Mouse (Mus musculus): ENCODE data around the gene Syt12.

Gene Syt12

DNA sequence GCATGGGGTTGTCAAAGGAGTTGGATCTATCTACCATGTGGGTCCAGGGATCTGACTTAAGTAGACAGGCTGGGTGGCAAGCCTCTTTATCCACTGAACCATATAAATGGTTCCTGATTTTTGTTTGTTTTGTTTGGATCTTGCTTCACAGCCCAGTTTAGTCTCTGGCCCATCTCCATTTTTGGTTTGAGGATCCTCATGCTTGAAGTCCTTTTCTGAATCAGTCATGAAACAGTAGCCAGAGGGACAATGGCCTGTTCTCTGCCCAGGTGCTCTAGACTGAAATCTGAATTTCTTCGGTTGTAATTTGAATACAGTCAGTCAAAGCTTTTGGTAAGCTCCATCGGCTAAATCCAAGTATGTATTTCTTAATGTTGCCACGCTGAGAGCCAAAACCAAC, 54.7 kb downstream of the Syt12 start:
- in situ Hi-C loops (cut with MboI; ENCODE audit: unreplicated experiment in 2 of 2): loop anchor here in 1 of 2 experiments (25.0 kb wide), 1 partner anchor 335 kb away; the partner anchor contains the start of genes Cabp2, Cdk2ap2 and Pitpnm1

DNA sequence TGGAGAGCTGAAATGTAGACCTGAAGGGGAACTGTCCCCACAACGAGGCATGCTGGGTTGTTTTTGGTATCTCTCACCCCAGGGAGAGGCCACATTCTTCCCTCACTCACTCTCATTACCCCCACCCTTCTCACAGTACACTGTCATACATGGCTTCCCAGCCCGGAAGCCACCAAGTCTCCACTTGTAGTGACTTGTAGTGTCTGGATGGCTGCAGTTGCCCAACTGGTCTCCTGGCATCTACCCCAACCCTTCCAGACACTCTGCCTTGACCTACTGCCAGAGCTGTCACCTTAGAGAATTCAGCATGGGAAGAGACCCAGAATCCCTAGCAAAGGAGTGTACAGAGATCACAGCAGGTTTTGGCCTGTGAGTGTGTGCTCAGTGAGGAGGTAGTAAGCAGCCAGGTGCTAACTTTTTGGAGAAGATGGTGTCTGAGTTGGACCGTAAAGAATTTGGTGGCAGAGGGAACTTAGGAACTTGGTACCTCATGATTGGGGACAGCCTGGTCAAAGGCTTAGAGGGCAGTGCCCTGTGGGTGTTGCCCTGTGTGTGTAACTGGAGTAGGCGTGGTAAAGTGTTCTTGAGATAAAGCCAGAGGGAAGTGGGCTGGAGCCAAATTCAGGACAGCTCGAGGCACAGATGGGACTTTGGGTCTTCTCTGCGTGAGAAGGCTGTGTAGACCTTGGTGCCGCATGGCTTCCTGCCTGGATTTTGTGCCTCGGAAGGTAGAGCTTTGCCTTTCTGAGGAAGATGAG, 56.9 kb downstream of the Syt12 start:
- in situ Hi-C loops (cut with MboI; ENCODE audit: unreplicated experiment in 2 of 2): loop anchor here in 1 of 2 experiments (25.0 kb wide), 1 partner anchor 333 kb away; the partner anchor contains the start of genes Cabp2, Cdk2ap2 and Pitpnm1

DNA sequence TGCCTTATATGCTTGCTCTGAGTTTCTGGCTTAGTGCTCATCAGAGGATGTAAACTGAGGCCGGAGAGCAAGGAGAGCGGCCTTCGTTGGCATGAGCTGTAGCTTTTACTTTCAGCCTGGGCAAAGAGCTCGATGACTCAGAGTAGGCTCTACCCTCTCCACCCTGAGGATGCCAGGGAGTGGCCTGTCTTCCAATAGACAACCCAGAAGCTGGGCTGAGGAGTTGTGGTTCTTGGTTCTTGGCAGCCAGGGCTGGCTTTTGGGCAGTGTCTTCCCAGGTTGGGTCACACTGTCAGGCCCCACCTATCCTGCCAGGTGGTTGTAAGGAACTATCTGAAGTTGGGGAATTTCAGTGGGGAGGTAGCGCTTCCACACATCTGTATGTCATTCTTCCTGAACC, 57.5 kb downstream of the Syt12 start:
- in situ Hi-C loops (cut with MboI; ENCODE audit: unreplicated experiment in 2 of 2): loop anchor here (5.0 to 25.0 kb wide), 4 partner anchors 87 to 332 kb away; partner anchors contain the start of genes Cabp2 (in 1 of the 2), Cdk2ap2 (in 1 of the 2), Pitpnm1 (in 1 of the 2) and Ssh3 (in 1 of the 2)

- in situ Hi-C loops (cut with MboI; ENCODE audit: unreplicated experiment in 2 of 2): loop anchor here (5.0 to 25.0 kb wide), 4 partner anchors 85 to 330 kb away; partner anchors contain the start of genes Cabp2 (in 1 of the 2), Cdk2ap2 (in 1 of the 2), Pitpnm1 (in 1 of the 2) and Ssh3 (in 1 of the 2)
Measured at GRCm38 (mm10) chr19:4417713-4418112, 59.5 kb downstream of the Syt12 start.

DNA sequence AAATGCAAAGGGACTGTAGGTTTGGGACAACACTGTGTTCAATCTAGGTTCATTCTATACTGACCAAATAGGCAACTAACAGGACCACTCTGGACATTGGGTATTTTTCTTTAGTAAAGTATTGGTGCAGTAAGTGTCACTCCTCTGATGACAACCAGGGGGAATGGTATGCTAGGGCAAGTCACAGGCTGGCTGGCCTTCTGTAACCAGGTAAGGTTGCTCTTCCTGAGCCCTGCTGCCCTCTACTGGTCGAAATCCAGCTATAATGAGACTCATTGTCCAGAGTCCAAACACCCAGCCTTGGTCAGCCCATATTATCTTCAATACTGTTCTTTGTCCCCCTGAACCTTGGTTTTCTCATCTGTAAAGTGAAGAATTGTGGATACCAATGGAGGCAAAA, 60.1 kb downstream of the Syt12 start:
- in situ Hi-C loops (cut with MboI; ENCODE audit: unreplicated experiment in 2 of 2): loop anchor here (5.0 to 25.0 kb wide), 4 partner anchors 85 to 330 kb away; partner anchors contain the start of genes Cabp2 (in 1 of the 2), Cdk2ap2 (in 1 of the 2), Pitpnm1 (in 1 of the 2) and Ssh3 (in 1 of the 2)

DNA sequence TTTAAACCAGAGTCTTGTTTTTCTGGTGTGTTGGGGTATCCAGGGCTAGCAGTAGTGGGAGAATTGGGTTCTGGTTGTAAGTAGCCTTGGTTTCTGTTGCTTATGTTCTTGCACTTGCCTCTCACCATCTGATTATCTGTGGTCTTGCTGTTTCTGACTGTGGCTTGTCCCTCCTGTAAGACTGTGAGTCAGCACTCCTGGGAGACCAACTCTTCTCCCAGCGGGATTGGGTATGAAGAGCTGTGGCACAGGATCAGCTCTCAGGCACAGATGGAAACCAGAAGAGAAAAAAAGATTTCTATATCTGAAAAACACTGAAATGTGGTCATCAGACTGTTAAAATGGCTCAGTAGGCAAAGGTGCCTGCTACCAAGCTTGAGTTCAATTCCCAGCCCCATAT, 62.6 kb downstream of the Syt12 start:
- in situ Hi-C loops (cut with MboI; ENCODE audit: unreplicated experiment in 2 of 2): loop anchor here (5.0 to 25.0 kb wide), 4 partner anchors 82 to 327 kb away; partner anchors contain the start of genes Cabp2 (in 1 of the 2), Cdk2ap2 (in 1 of the 2), Pitpnm1 (in 1 of the 2) and Ssh3 (in 1 of the 2)

DNA sequence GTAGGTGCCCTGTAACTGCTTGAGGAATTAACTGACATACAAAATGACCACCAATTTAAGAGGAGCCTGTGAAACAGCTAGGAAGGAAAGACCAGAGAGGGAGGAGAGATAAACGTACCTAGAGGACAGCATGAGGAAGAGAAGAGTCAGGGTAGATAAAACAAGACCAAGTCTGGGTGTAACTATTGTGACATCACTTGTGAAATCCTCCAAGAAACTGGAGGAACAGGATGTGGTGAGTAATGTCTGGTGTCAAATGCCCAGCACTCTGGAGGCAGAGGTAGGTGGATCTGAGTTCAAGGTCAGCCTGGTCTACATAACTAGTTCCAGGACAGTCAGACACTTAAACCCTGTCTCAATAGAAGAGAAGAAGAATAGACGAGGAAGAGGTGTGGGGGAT, 68.2 kb downstream of the Syt12 start:
- in situ Hi-C loops (cut with MboI; ENCODE audit: unreplicated experiment in 2 of 2): loop anchor here in 1 of 2 experiments (25.0 kb wide), 1 partner anchor 322 kb away; the partner anchor contains the start of genes Cabp2, Cdk2ap2 and Pitpnm1

DNA sequence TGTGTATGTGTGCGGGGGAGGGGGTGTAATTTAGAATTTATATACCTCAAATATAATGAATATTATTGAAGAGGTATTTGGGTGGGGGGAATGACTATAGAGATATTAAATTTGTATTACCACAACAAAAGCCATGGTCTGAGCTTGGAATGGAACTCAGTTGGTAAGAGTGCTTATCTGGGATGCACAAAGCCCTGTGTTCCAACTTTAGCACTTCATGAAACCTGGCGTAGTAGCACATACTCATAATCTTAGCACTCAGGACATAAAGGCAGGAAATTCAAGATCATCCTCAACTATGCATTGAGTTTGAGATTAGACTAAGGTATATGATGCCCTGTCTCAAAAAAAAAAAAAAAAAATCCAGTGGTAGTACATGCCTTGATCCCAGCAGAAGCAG, 72.4 kb downstream of the Syt12 start:
- in situ Hi-C loops (cut with MboI; ENCODE audit: unreplicated experiment in 2 of 2): loop anchor here in 1 of 2 experiments (25.0 kb wide), 1 partner anchor 318 kb away; the partner anchor contains the start of genes Cabp2, Cdk2ap2 and Pitpnm1

- in situ Hi-C loops (cut with MboI; ENCODE audit: unreplicated experiment in 2 of 2): no loop called here
Measured at GRCm38 (mm10) chr19:4398959-4399358, 78.3 kb downstream of the Syt12 start.

- in situ Hi-C loops (cut with MboI; ENCODE audit: unreplicated experiment in 2 of 2): no loop called here
Measured at GRCm38 (mm10) chr19:4398630-4398948, 78.7 kb downstream of the Syt12 start.

DNA sequence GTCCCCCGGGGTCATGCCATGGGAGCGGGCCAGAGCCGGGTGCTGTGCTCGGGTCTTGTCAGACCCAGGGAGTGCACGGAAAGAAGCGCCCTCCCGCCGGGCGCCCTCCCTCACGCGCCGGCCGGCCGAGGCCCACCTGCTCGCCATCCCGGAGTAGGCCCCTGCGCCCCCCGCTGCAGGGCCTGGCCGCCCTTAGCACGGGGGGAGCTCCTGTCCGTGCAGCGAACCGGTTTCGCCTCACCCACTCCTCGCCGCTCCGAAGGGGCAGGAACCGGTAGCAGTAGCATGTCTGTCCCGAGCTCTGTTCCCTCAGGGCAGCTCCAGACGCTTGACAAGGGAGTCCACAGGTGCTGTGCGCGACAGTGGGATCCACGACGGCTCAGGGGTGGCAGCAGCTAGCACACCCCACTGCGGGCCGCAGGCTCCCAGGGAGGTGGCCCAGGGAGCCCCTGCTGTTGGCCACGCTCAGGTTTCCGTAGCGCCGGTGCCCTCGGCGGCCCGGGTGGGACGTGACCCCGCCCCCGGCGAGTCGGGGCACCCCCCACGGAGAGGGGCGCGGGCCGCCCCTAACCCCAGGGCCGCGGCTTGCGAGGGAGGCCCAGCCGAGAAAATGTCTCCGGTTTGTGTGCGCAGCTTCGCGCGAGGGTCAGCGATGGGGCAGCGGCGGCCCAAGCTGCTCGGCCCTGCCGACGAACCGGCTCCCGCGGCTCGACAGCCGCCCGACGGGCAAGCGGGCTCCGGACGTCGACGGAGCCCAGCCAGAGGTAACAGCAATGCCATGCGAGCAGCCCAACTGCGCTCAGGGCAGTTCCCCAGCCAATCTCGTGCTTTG, 79.2 kb downstream of the Syt12 start, which contains the start of gene Kdm2a:
Gene Kdm2a (minus strand): TSS at position 488 of the 832 bp plus-strand sequence.
- in situ Hi-C loops (cut with MboI; ENCODE audit: unreplicated experiment in 2 of 2): no loop called here

DNA sequence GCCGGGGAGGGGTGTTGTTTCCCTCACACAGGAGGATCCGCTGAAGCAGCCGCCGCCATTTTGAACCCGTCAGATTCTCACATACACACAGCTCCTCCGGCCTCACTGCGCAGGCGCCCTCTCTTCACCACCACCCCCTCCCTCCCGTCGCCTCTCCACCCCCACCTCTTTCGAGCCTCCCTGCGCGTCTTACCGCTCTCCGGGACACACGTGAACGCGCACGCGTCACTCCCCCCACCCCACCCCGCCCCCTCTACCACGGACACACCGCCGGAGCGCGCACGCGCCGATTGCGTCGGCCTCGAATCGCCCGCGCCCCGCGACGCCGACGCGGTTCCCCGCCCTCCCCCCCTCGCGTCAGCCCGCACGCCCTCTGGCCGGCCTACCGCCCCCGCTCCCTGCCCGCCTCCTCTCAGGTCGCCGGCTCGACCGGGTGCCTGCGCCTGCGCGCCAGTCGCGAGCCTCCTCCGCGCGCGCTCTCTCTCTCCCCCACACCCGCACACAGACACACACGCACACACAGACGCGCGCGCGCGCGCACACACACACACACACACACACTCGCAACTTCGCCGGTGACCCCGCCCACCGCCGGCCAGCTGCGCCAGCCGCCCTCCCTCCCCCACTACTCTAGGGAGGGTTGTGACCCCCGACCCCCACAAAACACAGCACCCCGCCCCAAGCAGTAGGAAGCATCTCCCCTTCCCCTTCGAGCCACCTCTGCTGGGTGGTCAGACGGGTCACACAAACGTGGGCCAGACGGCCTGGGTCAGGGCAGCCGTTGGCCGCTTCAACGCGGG, 80.0 kb downstream of the Syt12 start:
- in situ Hi-C loops (cut with MboI; ENCODE audit: unreplicated experiment in 2 of 2): no loop called here

DNA sequence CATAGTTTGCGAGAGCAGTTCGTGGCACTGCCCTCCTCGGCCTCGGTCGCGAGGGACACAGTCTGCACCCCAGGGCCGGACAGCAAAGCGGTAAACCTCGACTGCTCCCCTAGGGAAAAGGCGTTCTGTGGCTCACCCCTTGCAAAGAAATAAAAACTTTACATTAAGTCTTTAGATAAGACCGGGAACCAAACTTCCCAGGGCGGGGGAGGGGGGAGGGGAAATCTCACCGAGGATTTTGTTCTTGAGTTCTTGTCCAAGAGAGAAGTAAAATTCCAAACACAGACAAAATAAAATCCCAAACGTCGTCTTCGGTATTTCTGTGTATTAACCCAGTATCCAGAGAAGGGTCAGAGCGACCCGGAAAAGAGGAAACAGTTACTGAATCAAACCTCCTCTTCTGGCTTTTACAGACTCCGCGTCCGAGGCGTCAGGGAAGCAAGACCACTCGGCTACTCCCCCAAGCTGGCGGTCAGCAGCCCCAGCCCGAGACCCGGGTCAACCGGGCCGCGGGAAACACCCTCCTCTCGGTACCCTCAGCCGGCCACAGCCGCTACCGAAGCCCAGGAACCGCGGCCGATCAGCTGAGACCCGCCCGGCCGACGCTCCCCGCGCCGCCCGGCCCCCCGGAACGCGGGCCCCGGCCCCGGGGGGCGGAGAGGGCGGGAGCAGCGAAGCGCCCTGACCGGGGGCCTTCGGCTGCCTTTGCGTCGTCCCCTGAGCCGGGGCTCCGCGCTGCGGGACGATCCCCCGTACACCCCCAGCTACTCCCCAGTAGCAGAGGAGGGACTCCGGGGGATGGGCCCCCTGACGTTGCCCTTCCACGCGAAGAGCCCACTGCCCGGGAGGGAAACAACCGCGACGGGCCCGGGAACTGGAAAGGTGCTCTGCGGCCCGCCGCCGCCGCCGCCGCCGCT, 80.9 kb downstream of the Syt12 start:
- in situ Hi-C loops (cut with MboI; ENCODE audit: unreplicated experiment in 2 of 2): no loop called here
